Mouse (Mus musculus) embryonic facial prominence, embryonic 10.5 days (tissue): ENCODE measurements around the gene Nabp2. TPM values are rescaled to one million over a fixed set of nuclear protein-coding genes. Genes with fewer than 3 reads are reported as not detected.

Experiments
- DNase-seq: peaks from one replicate; pipeline ENCODE4 v3.0.0-alpha.2; 2017; ENCODE audit warnings: low spot score
- H3K27ac ChIP-seq: fragments of 300-500 bp; sonication (generic); replicated peaks from 2 replicates; pipeline ENCODE4 v1.5.1; 2016; ENCODE audit warnings: mild to moderate bottlenecking
- H3K27me3 ChIP-seq: fragments of 300-500 bp; sonication (generic); replicated peaks from 2 replicates; pipeline ENCODE4 v1.6.1; 2016; ENCODE audit warnings: low read depth, mild to moderate bottlenecking; ENCODE audit not compliant: poor library complexity, severe bottlenecking
- H3K36me3 ChIP-seq: fragments of 300-500 bp; sonication (generic); replicated peaks from 2 replicates; pipeline ENCODE4 v1.6.1; 2016; ENCODE audit warnings: mild to moderate bottlenecking, moderate library complexity
- H3K4me1 ChIP-seq: fragments of 300-500 bp; sonication (generic); 2 replicates; pipeline ENCODE4 v1.6.1; 2016
- H3K4me3 ChIP-seq: fragments of 300-500 bp; sonication (generic); 2 replicates; pipeline ENCODE4 v1.5.1; 2016; ENCODE audit warnings: mild to moderate bottlenecking, moderate library complexity
- H3K9me3 ChIP-seq: fragments of 300-500 bp; sonication (generic); 2 replicates; pipeline ENCODE4 v1.6.1; 2016; ENCODE audit warnings: mild to moderate bottlenecking
- WGBS: fragments of 180-500 bp; shearing (Covaris S2); methylation state at CpG from one replicate; pipeline ENCODE4 v1.1.7; 2016; 5-methylcytosine and 5-hydroxymethylcytosine counted together
- polyA plus RNA-seq: library from polyadenylated mRNA; unstranded; fragments of >200 nt; fragmentation: Nextera tagmentation; extraction: Ambion mirVana; gene quantifications from 2 replicates; pipeline ENCODE4 v1.2.1, GENCODE M21; 2016

Nabp2 gene
- polyA plus RNA-seq = 119 and 129 TPM in 2 replicates

GRCm38 (mm10) chr10:128411211-128412054 is at the start of gene Nabp2, which contains the start of gene Rnf41:
TSS of gene Nabp2 (minus strand) at chr10:128411492.
TSS of gene Rnf41 (plus strand) at chr10:128411657.
- peaks cover 54% of the 10 kb centered on the region for H3K36me3 ChIP-seq
- H3K4me3 ChIP-seq = peak within 1 kb of the TSS; percentile 97
- DNase-seq = peak; percentile 99
- peak within 1 kb of the TSS; percentile 96 for H3K27ac ChIP-seq
- H3K9me3 ChIP-seq = no peaks in the 10 kb centered on the region
- no peaks in the 10 kb centered on the region for H3K27me3 ChIP-seq
- H3K4me1 ChIP-seq = peaks cover 52% of the 10 kb centered on the region
- WGBS = under 1% methylated on average over 50 of the region's 50 CpGs

- H3K9me3 ChIP-seq = no peaks in the 10 kb centered on the region
- peaks cover 44% of the 10 kb centered on the region for H3K36me3 ChIP-seq
- WGBS = 3% methylated on average over 5 of the region's 5 CpGs
- peak overlapping the region; percentile 94 for H3K4me3 ChIP-seq
- peaks cover 15% of the 10 kb centered on the region for H3K4me1 ChIP-seq
- peak; percentile 16 for DNase-seq
- H3K27ac ChIP-seq = peak overlapping the region; percentile 98
- H3K27me3 ChIP-seq = peaks cover 12% of the 10 kb centered on the region
Observed at GRCm38 (mm10) chr10:128460270-128460630, 49.0 kb upstream of the Nabp2 start.

GRCm38 (mm10) chr10:128459409-128460269 is 48.3 kb upstream of the Nabp2 start:
- 1% methylated on average over 67 of the region's 67 CpGs for WGBS
- H3K4me3 ChIP-seq = peak overlapping the region; percentile 94
- no peaks in the 10 kb centered on the region for H3K9me3 ChIP-seq
- peak overlapping the region; percentile 98 for H3K27ac ChIP-seq
- peaks cover 12% of the 10 kb centered on the region for H3K27me3 ChIP-seq
- H3K36me3 ChIP-seq = peaks cover 38% of the 10 kb centered on the region
- DNase-seq = peak; percentile 67
- H3K4me1 ChIP-seq = peaks cover 21% of the 10 kb centered on the region

GRCm38 (mm10) chr10:128458719-128459408 is 47.6 kb upstream of the Nabp2 start, which contains the start of gene Smarcc2:
TSS of gene Smarcc2 (plus strand) at chr10:128459248.
- peaks cover 12% of the 10 kb centered on the region for H3K27me3 ChIP-seq
- under 1% methylated on average over 86 of the region's 86 CpGs for WGBS
- H3K27ac ChIP-seq = peak within 1 kb of the TSS; percentile 98
- H3K36me3 ChIP-seq = peaks cover 30% of the 10 kb centered on the region
- H3K9me3 ChIP-seq = no peaks in the 10 kb centered on the region
- DNase-seq = peak; percentile 90
- H3K4me3 ChIP-seq = peak within 1 kb of the TSS; percentile 94
- peaks cover 22% of the 10 kb centered on the region for H3K4me1 ChIP-seq

- Histone ChIP-seq H3K9me3 (no peaks in the 10 kb centered on the region), H3K4me3 (peak overlapping the region; percentile 94), H3K36me3 (peaks cover 25% of the 10 kb centered on the region), H3K27ac (peak overlapping the region; percentile 98), H3K27me3 (peaks cover 12% of the 10 kb centered on the region), H3K4me1 (peaks cover 22% of the 10 kb centered on the region)
- peak; percentile 94 for DNase-seq
- WGBS = under 1% methylated on average over 29 of the region's 29 CpGs
Observed at GRCm38 (mm10) chr10:128458348-128458718, 47.0 kb upstream of the Nabp2 start.

DNA sequence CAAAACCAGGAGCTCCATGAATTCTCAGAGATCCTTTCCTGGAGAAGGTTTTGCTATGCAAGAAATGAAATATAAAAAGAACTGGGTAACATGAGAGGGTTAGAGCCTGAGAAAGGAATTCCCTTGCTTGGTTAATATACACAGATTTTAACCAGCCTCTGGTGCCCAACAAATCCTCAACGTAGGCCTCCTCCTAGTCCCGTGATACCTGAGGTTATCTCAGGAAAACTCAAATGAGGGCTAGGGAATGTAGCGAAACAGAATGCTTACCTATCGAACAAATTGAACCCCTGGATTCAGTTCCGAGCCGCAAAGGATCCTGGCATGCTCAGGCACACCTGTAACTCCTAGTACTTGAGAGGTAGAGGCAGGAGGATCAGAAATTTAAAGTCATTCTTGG is 46.4 kb upstream of the Nabp2 start:
- DNase-seq = no peak
- Histone ChIP-seq H3K9me3 (no peaks in the 10 kb centered on the region), H3K36me3 (peaks cover 18% of the 10 kb centered on the region), H3K4me1 (peaks cover 22% of the 10 kb centered on the region), H3K4me3 (peak overlapping the region; percentile 94), H3K27me3 (peaks cover 12% of the 10 kb centered on the region), H3K27ac (no peak overlapping the region)
- WGBS = 83% methylated on average over 6 of the region's 6 CpGs

DNA sequence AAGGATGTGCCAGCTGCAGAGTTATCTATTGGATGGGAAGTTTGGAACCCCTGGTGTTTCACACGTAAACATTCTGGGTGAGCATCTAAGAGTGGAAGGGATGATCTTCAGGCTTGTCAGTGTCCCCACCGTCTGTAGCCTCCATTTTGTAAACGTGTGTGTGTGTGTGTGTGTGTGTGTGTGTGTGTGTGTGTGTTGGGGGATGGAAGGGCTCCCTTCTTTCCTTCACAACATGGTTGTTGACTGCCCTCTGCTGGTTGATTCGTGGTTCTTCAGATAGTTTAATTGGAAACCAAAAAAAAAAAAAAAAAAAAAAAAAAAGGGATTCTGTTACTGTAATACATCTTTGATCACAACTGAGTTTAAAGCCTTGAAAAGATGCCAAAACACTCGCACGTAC is 44.0 kb upstream of the Nabp2 start:
- H3K9me3 ChIP-seq = no peaks in the 10 kb centered on the region
- peak overlapping the region; percentile 59; the same call in 1 of the 2 replicates for H3K27ac ChIP-seq
- WGBS = 4% methylated on average over 6 of the region's 6 CpGs
- peak overlapping the region; percentile 33; the same call in 1 of the 2 replicates for H3K4me3 ChIP-seq
- peaks cover 12% of the 10 kb centered on the region for H3K27me3 ChIP-seq
- no peaks in the 10 kb centered on the region for H3K36me3 ChIP-seq
- peaks cover 12% of the 10 kb centered on the region for H3K4me1 ChIP-seq
- DNase-seq = peak; percentile 80

DNA sequence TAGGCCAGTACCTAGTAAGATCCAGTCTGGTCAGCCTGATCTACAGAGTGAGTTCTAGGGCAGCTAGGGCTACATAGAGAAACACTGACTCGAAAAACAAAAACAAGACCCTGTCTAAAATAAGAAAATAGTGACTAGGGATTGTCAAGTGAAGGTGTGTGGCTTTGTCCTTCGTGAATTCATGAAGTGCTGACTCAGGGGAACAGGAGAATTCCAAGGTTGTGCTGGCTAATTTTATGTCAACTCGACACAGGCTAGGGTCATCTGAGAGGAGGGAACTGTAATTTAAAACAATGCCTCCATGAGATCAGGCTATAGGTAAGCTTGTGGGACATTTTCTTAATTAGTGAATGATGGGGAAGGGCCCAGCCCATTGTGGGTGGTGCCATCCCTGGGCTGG is 43.2 kb upstream of the Nabp2 start:
- WGBS = 78% methylated on average over 3 of the region's 3 CpGs

DNA sequence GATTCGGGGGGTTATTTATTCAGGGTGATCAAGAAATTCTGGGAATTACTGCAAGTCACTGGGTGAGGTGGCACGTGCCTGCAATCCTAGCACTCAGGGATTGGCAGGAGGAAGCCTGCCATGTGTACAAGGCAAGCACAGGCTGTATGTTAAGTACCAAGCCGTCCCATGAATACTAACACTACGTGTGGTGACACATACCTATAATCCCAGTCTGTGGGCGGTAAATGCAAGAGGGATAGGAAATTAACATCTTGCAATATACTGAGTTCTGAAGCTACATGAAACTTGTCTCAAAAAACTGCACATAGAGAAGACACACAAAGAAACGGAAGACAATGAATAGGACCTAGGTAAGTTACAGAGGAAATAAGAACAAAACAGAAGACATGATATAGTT is 39.7 kb upstream of the Nabp2 start:
- 87% methylated on average over 6 of the region's 6 CpGs for WGBS
- no peak for DNase-seq
- Histone ChIP-seq H3K9me3 (no peaks in the 10 kb centered on the region), H3K27me3 (no peaks in the 10 kb centered on the region), H3K4me3 (no peak overlapping the region), H3K36me3 (no peaks in the 10 kb centered on the region), H3K27ac (no peak overlapping the region), H3K4me1 (peaks cover 7% of the 10 kb centered on the region; the same call in 1 of the 2 replicates)

More for the DNA sequence above, 43.2 kb upstream of the Nabp2 start:
- DNase-seq = no peak
- peaks cover 12% of the 10 kb centered on the region for H3K27me3 ChIP-seq
- no peaks in the 10 kb centered on the region for H3K9me3 ChIP-seq
- peaks cover 7% of the 10 kb centered on the region; the same call in 1 of the 2 replicates for H3K4me1 ChIP-seq
- no peak overlapping the region for H3K4me3 ChIP-seq
- no peaks in the 10 kb centered on the region for H3K36me3 ChIP-seq
- peak overlapping the region; percentile 59; the same call in 1 of the 2 replicates for H3K27ac ChIP-seq

- no peak overlapping the region for H3K27ac ChIP-seq
- DNase-seq = no peak
- 0 out of 2 replicates have a peak, but pooled peaks cover 3% of the 10 kb centered on the region for H3K4me1 ChIP-seq
- peaks cover 19% of the 10 kb centered on the region for H3K36me3 ChIP-seq
- no peak overlapping the region for H3K4me3 ChIP-seq
- no peaks in the 10 kb centered on the region for H3K9me3 ChIP-seq
- H3K27me3 ChIP-seq = no peaks in the 10 kb centered on the region
- 85% methylated on average over 4 of the region's 4 CpGs for WGBS
Observed at GRCm38 (mm10) chr10:128445407-128445806, 34.1 kb upstream of the Nabp2 start.

DNA sequence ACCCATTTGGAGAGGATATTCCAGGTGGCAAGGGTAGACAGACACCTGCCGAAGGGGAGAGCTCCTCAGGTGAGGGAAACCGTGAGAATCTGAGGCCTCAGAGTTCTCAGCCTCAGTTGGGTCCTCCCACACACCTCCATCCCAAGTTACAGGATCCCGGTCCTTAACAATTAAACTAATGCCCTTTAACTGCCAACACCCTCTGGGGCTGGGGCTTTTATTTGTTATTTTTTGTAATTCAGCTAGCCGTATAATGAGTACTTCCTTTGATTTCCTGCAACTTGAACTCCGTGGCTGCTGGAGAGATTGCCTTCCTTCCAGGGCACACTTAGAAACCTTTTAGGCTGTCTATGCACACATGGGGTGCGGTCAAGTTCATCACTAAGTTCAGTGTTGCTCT is 33.1 kb upstream of the Nabp2 start:
- H3K4me3 ChIP-seq = no peak overlapping the region
- H3K4me1 ChIP-seq = 0 out of 2 replicates have a peak, but pooled peaks cover 3% of the 10 kb centered on the region
- WGBS = 70% methylated on average over 6 of the region's 6 CpGs
- H3K36me3 ChIP-seq = peaks cover 29% of the 10 kb centered on the region
- no peak for DNase-seq
- H3K27ac ChIP-seq = no peak overlapping the region
- no peaks in the 10 kb centered on the region for H3K27me3 ChIP-seq
- H3K9me3 ChIP-seq = no peaks in the 10 kb centered on the region

GRCm38 (mm10) chr10:128442718-128443117 is 31.4 kb upstream of the Nabp2 start:
- H3K9me3 ChIP-seq = no peaks in the 10 kb centered on the region
- peaks cover 46% of the 10 kb centered on the region for H3K36me3 ChIP-seq
- DNase-seq = no peak
- H3K27ac ChIP-seq = no peak overlapping the region
- no peaks in the 10 kb centered on the region for H3K27me3 ChIP-seq
- 88% methylated on average over 1 of the region's 1 CpGs for WGBS
- 0 out of 2 replicates have a peak, but pooled peaks cover 3% of the 10 kb centered on the region for H3K4me1 ChIP-seq
- no peak overlapping the region for H3K4me3 ChIP-seq
